Mouse (Mus musculus) cortical plate, adult 2 months (tissue): ENCODE measurements around the gene Vipas39.

Experiments used
- CTCF ChIP-seq: fragments of 200-500 bp; IDR thresholded peaks from 2 replicates; pipeline ENCODE4 v1.5.1; 2011; ENCODE audit warnings: mild to moderate bottlenecking, control low read depth, low read length; ENCODE audit not compliant: insufficient read depth; ENCODE audit errors: extremely low read depth
- POLR2A ChIP-seq: fragments of 200-500 bp; IDR thresholded peaks from 2 replicates; pipeline ENCODE4 v1.6.1; 2011; ENCODE audit warnings: mild to moderate bottlenecking, low read length, control low read depth; ENCODE audit not compliant: insufficient read depth; ENCODE audit errors: extremely low read depth

GRCm38 (mm10) chr12:87260562-87260961 is 5.5 kb downstream of the Vipas39 start:
- no peak for TF ChIP-seq POLR2A
- no peak for TF ChIP-seq CTCF
